Mouse (Mus musculus): Measurements from ENCODE around the gene Hs6st3.

- TF ChIP-seq POLR2A (IDR thresholded peaks at IDR 0.05; ENCODE audit: borderline replicate concordance, control insufficient read depth, low read depth, low read length) (no peak), CTCF (IDR thresholded peaks at IDR 0.05; ENCODE audit: control insufficient read depth, insufficient read depth, low read length) (no peak)
Observed at GRCm38 (mm10) chr14:119687885-119688284, 549.7 kb downstream of the Hs6st3 start.
